Mouse (Mus musculus): ENCODE measurements around the gene Tmem145.
"Not testable (repeated sequence)": the region's sequence is repeated elsewhere in the genome, so short reads cannot be mapped to it uniquely, and the experiment has no call there.

Tmem145 gene

DNA sequence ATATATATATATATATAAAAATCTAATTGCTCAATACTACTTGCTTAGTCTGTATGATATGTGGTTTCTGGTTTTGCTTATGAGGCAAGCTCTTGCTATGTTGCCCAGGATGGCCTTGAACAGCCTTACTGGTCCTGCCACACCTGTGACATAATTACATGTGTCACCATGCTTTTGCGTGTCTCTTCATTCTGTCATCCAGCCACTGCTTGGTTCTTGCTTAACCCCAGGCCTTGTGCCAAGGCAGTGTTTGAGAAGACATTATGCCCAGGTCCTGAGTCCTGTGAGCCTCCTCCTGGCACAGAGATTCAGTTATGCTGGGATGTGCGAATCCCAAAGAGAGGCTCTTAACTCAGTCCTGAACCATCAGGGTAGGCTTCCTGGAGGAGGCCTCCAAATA, 17.3 kb downstream of the Tmem145 start:
- no peak for DNase-seq (ENCODE audit: low spot score)

DNA sequence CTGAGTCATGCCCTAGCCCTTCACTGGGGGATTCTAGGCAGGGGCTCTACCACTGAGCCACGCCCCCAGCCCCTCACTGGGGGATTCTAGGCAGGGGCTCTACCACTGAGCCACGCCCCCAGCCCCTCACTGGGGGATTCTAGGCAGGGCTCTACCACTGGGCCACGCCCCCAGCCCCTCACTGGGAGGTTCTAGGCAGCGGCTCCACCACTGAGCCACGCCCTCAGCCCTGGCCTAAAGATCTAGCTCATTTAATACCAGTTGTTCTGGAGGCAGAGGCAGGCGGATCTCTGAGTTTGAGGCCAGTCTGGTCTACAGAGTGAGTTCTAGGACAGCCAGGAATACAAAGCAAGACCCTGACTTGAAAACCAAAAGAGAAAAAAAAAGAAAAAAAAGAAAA, 19.5 kb downstream of the Tmem145 start:
- not testable (repeated sequence) for DNase-seq (ENCODE audit: low spot score)

DNA sequence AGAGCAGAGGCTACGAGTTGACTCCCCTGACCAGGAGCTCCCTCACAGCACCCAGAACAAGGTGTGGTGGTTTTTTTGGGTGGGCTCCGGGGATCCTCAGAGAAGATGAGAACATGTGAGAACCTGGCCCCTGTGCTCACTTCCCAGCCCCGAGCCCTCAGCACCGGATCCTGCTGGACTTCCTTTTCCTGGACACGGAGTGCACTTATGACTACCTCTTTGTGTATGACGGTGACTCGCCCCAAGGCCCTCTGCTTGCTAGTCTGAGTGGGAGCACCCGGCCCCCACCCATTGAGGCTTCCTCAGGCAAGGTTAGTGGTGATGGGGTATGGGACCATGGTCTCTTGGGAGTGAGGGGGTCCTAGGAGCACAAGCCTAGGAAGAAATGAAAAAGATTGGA, 20.3 kb downstream of the Tmem145 start:
- DNase-seq (ENCODE audit: low spot score) = no peak

DNA sequence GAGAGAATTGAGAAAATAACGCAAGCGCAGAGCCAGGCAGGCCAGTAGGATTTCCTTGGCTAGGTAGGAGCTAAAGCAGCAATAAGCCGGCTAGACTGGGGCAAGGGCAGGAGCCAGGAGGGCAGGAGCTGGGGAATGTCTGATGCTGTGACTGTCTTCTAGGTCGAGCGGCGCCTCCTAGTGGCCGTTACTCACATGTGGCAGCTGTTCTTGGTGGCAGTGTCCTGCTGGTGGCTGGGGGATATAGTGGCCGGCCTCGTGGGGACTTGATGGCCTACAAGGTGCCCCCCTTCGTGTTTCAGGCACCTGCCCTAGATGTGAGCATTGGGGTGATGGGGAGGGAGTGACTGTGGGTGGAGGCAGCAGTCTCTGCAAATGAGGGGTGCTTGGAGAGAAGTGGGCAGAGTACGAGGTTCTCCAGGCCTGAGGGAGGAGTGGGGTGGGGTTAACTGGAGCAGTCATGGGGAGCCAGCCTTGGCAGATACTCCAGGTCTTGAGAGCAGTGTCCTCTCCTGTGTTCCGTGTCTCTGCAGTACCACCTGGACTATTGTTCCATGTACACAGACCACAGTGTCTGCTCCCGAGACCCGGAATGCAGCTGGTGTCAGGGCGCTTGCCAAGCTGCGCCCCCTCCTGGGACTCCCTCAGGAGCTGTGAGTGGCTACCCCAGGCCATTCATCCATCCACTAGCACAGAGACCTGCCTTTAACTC, 27.8 kb downstream of the Tmem145 start:
- peak; percentile 37 for DNase-seq (ENCODE audit: low spot score)

DNA sequence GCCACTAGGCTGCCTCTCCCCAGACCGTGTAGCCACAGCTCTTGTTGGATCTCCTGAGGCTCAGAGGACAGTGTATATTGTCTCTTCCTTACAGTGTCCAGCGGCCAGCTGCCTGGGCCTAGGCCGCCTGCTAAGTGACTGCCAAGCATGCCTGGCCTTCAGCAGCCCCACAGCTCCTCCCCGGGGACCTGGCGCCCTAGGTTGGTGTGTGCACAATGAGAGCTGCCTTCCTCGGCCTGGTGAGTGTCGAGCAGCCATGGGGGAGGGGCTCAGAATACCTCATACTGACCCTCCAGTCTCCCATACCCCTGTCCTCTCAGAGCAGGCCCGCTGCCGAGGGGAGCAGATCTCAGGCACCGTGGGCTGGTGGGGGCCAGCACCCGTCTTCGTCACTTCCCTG, 28.6 kb downstream of the Tmem145 start:
- DNase-seq (ENCODE audit: low spot score) = no peak

DNA sequence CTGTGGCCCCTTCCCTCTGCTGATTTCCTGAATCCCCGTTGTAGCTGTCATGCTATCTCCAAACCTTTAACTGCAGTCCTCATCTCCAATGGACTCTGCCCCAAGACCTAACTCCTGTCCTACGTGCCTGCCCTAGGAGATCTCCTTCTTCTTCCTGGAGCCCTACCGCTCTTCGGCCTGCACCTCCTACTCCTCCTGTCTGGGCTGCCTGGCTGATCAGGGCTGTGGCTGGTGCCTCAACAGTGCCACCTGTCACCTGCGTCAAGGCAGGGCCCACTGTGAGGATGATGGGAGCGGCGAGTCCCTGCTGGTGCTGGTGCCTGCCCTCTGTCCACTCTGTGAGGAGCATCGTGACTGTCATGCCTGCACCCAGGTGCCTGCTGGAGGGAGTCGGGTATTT, 33.4 kb downstream of the Tmem145 start:
- DNase-seq (ENCODE audit: low spot score) = no peak

DNA sequence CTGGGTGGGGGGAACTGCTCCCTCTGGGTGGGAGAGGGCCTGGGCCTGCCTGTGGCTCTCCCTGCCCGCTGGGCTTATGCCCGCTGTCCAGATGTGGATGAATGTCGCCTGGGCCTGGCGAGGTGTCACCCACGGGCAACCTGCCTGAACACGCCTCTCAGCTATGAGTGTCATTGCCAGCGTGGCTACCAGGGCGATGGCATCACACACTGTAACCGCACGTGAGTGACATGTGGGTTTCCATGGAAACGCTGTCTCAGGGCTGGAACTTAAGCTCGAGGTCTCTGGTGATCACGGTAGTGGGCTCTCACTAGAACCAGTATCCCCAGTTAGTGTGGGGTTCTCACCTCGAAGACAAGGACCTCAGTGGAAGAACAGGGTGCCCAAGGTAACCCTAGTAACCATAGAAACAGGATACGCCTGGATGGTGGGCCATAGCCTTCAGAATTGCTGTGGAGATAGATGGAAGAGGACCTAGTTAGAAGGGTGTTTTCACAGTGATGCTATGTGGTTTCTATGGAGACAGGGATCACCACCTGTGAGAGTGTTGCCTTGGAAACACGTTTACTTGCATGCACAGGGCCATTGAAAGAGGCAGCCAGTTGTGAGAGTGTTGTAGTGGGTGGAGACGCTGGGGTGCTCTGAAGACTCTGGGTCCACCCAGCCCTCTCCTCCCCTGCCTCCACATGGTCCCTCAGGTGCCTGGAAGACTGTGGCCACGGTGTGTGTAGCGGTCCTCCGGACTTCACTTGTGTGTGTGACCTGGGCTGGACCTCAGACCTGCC, 35.3 kb downstream of the Tmem145 start:
- no peak for DNase-seq (ENCODE audit: low spot score)

DNA sequence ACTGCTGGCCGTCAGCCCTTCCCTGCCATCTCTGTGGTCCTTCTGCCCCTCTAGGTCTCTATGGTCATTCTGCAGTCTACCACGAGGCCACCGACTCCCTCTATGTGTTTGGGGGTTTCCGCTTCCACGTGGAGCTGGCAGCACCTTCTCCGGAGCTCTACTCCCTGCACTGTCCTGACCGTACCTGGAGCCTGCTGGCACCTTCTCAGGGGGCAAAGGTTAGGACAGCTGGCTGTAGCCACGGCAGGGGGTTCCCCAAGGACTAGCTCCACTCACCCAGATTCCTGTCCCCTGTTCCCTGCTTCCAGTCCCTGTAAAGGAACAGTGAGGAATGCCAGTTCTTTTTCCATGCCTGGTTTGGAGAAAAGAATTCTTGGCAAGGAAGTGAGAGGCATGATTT, 43.0 kb downstream of the Tmem145 start:
- DNase-seq (ENCODE audit: low spot score) = no peak

DNA sequence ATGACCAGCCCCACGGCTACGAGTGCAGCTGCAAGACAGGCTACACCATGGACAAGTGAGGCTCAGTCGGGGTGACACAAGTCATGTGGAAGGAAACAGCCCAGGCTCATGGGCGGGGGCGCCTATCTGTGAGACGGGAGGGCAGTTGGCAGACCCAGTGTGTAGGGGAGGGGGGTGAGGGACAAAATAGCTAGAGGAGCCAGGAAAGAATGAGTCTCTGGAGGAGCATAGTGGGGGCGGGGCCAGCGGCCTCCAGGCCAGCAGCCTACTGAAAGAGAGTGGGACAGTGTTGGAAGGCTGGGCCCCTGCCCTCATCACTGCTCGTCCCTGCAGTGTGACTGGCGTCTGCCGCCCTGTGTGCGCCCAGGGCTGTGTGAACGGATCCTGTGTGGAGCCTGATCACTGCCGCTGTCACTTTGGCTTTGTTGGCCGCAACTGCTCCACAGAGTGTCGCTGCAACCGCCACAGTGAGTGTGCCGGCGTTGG, 52.9 kb downstream of the Tmem145 start:
- DNase-seq (ENCODE audit: low spot score) = no peak

DNA sequence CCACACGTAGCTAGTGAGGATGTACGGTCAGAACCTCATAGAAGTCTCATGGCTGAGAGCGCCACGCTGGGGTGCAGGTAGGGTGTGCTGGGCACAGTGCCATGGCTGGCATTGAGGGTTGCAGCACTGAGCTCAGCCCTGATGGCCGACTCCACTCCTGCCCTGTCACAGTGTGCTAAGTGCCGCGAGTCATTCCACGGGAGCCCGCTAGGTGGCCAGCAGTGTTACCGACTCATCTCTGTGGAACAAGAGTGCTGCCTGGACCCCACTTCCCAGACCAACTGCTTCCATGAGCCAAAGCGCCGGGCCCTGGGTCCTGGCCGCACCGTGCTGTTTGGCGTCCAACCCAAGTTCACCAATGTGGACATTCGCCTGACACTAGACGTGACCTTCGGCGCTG, 57.2 kb downstream of the Tmem145 start:
- no peak for DNase-seq (ENCODE audit: low spot score)

DNA sequence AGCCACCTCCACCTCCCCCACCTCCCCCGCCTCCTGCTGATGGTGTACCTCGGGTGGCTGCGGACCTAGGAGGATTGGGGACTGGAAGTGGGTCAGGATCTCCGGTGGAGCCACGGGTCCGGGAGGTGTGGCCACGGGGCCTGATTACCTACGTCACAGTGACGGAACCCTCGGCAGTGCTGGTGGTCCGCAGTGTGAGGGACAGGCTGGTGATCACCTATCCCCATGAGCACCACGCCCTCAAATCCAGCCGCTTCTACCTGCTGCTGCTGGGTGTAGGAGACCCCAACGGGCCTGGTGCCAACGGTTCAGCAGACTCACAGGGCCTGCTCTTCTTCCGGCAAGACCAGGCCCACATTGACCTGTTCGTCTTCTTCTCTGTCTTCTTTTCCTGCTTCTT, 57.7 kb downstream of the Tmem145 start:
- no peak for DNase-seq (ENCODE audit: low spot score)

Measured in ovary, adult 18-20 months (tissue).